Mouse (Mus musculus): ENCODE data around the gene Rnase2b. TPM values are rescaled to one million over a fixed set of nuclear protein-coding genes. Genes with fewer than 3 reads are reported as not detected.
"Not testable (repeated sequence)": the region's sequence is repeated elsewhere in the genome, so short reads cannot be mapped to it uniquely, and the experiment has no call there.

The Rnase2b gene
- polyA plus RNA-seq (2015; fragmentation: Nextera tagmentation; extraction: Ambion mirVana): not detected in 2 replicates

- 91% methylated on average over 3 of the region's 3 CpGs for WGBS
- ATAC-seq (ENCODE audit: low read depth): not testable (repeated sequence)
These were observed at the start of gene Rnase2b for GRCm38 (mm10) chr14:51161976-51162375. TSS of gene Rnase2b (plus strand) at chr14:51162260.

GRCm38 (mm10) chr14:51113476-51113875, 48.6 kb upstream of the Rnase2b start:
- Histone ChIP-seq H3K9me3 (ENCODE audit: control insufficient read depth, low read length) (no peaks in the 10 kb centered on the region), H3K4me1 (replicated peaks; ENCODE audit: control insufficient read depth, insufficient read depth, low read length) (0 out of 2 replicates have a peak, but pooled peaks cover 2% of the 10 kb centered on the region), H3K4me2 (ENCODE audit: low read depth, low read length) (no peak overlapping the region), H3K4me3 (ENCODE audit: low read length) (no peak overlapping the region), H3K27me3 (ENCODE audit: control insufficient read depth, insufficient read depth, low read depth, low read length) (no peaks in the 10 kb centered on the region), H3K36me3 (ENCODE audit: control insufficient read depth, insufficient read depth, low read length) (no peaks in the 10 kb centered on the region), H3K27ac (ENCODE audit: low read length) (no peak overlapping the region), H3K9ac (ENCODE audit: low read length) (no peak overlapping the region)
- 43% methylated on average over 9 of the region's 9 CpGs for WGBS
- no peak for ATAC-seq (ENCODE audit: low read depth)

More at GRCm38 (mm10) chr14:51161976-51162375, at the start of gene Rnase2b:
- H3K9me3 ChIP-seq (ENCODE audit: control insufficient read depth, low read length); H3K9ac ChIP-seq (ENCODE audit: low read length); H3K4me1 ChIP-seq (replicated peaks; ENCODE audit: control insufficient read depth, insufficient read depth, low read length); H3K27ac ChIP-seq (ENCODE audit: low read length); H3K27me3 ChIP-seq (ENCODE audit: control insufficient read depth, insufficient read depth, low read depth, low read length); H3K36me3 ChIP-seq (ENCODE audit: control insufficient read depth, insufficient read depth, low read length); H3K4me2 ChIP-seq (ENCODE audit: low read depth, low read length); H3K4me3 ChIP-seq (ENCODE audit: low read length): not testable (repeated sequence)

DNA sequence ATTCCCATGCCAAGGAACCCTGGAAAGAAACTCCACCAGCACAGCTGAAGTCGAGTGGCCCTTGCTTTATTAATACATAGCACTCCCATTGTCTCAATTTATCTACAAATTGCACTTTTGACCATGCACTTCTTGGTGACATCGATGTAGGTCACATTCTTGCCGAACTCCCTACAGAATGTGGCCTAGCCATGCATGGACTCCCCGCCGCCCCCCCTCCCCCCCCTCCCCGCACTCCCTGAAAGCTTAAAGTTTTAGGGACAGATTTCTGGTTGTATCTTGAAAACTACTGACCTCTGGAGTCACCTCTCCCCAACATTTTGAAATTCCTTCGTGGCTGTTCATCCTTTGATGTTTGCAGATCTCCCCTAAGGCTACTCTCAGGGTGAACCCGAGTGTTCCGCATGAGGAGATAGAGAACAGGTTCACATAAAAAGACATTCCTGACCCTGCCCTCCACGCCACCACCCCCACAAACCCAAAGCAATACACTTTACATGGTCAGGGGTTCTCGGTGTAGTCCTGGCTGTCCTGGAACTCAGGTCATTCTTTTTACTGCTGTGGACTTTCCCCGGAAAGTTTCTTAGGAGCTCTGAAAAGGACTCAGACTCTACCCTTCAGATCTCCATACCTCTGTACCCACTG, 48.0 kb upstream of the Rnase2b start, which contains the start of gene Eddm3b:
Eddm3b (plus strand) TSS at position 511 of the 645 bp plus-strand sequence.
- Histone ChIP-seq H3K4me1 (replicated peaks; ENCODE audit: control insufficient read depth, insufficient read depth, low read length) (0 out of 2 replicates have a peak, but pooled peaks cover 2% of the 10 kb centered on the region), H3K4me3 (ENCODE audit: low read length) (no peak within 1 kb of the TSS), H3K9me3 (ENCODE audit: control insufficient read depth, low read length) (no peaks in the 10 kb centered on the region), H3K27ac (ENCODE audit: low read length) (no peak within 1 kb of the TSS), H3K36me3 (ENCODE audit: control insufficient read depth, insufficient read depth, low read length) (no peaks in the 10 kb centered on the region), H3K9ac (ENCODE audit: low read length) (no peak within 1 kb of the TSS), H3K4me2 (ENCODE audit: low read depth, low read length) (no peak within 1 kb of the TSS), H3K27me3 (ENCODE audit: control insufficient read depth, insufficient read depth, low read depth, low read length) (no peaks in the 10 kb centered on the region)
- no peak for ATAC-seq (ENCODE audit: low read depth)
- WGBS: 40% methylated on average over 12 of the region's 12 CpGs

DNA sequence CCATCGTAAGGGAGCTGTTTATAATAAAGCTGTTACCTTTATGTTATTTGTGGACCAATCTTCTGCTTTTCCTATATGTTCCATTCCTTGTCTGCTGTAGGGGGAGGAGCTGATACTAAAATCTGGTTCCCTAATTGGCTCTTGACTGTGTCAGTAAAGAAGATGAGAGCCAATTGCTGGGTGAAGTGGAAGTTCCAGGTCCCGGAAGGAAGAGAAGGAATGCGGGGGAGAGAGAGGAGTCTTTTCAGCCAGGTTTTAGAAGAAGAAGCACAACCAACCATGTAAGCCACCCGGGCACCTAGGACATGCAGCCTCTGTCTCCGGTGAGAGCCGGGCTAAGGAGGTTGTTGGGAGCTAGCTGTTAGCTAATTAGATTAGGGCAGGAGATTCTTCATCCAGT, 36.4 kb upstream of the Rnase2b start:
- 80% methylated on average over 6 of the region's 6 CpGs for WGBS
- ATAC-seq (ENCODE audit: low read depth): no peak
- no peaks in the 10 kb centered on the region for H3K36me3 ChIP-seq (ENCODE audit: control insufficient read depth, insufficient read depth, low read length)

DNA sequence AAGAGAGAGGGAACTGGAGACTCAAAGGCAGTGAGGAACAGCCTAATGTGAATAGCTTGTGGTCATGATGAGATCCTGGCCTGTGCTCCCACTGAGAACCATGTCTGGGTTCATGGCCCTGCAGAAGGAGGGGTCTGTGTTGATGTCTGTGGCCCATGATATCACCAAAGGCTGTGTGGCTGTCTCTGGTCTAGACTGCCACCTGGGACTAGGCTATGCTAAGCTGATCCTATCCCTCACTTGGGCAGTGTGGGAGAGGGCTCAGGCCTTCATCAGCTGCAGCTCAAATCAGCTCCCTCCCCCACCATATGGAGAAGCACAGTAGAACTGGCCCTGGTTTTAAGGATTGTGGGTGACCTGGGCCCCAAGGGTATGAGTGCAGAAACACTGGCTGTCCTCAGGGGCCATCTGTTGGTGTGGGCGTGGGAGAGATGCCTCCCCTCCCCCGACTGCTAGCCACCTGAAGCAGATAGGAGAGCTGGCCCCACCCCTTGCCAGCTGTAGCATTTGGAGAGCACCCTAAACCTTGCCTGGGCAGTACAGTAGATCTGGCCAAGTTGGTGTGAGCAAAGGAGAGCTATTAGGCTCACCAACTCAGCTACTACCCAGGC, 34.3 kb upstream of the Rnase2b start:
- Histone ChIP-seq H3K9me3 (ENCODE audit: control insufficient read depth, low read length) (no peaks in the 10 kb centered on the region), H3K4me3 (ENCODE audit: low read length) (no peak overlapping the region), H3K36me3 (ENCODE audit: control insufficient read depth, insufficient read depth, low read length) (no peaks in the 10 kb centered on the region), H3K9ac (ENCODE audit: low read length) (no peak overlapping the region), H3K4me2 (ENCODE audit: low read depth, low read length) (no peak overlapping the region), H3K27ac (ENCODE audit: low read length) (no peak overlapping the region), H3K27me3 (ENCODE audit: control insufficient read depth, insufficient read depth, low read depth, low read length) (no peaks in the 10 kb centered on the region), H3K4me1 (replicated peaks; ENCODE audit: control insufficient read depth, insufficient read depth, low read length) (no peaks in the 10 kb centered on the region)
- ATAC-seq (ENCODE audit: low read depth): no peak; the same call in 1 of the 2 replicates
- 41% methylated on average over 2 of the region's 2 CpGs for WGBS

More for the DNA sequence above, 36.4 kb upstream of the Rnase2b start:
- no peak overlapping the region for H3K4me2 ChIP-seq (ENCODE audit: low read depth, low read length)
- H3K4me3 ChIP-seq (ENCODE audit: low read length): no peak overlapping the region
- H3K27me3 ChIP-seq (ENCODE audit: control insufficient read depth, insufficient read depth, low read depth, low read length): no peaks in the 10 kb centered on the region
- H3K27ac ChIP-seq (ENCODE audit: low read length): no peak overlapping the region
- H3K9ac ChIP-seq (ENCODE audit: low read length): no peak overlapping the region
- H3K9me3 ChIP-seq (ENCODE audit: control insufficient read depth, low read length): no peaks in the 10 kb centered on the region
- no peaks in the 10 kb centered on the region for H3K4me1 ChIP-seq (replicated peaks; ENCODE audit: control insufficient read depth, insufficient read depth, low read length)

- WGBS: 66% methylated on average over 9 of the region's 9 CpGs
- Histone ChIP-seq H3K9ac (ENCODE audit: low read length) (no peak overlapping the region), H3K27ac (ENCODE audit: low read length) (no peak overlapping the region), H3K4me1 (replicated peaks; ENCODE audit: control insufficient read depth, insufficient read depth, low read length) (no peaks in the 10 kb centered on the region), H3K27me3 (ENCODE audit: control insufficient read depth, insufficient read depth, low read depth, low read length) (no peaks in the 10 kb centered on the region), H3K36me3 (ENCODE audit: control insufficient read depth, insufficient read depth, low read length) (no peaks in the 10 kb centered on the region), H3K4me2 (ENCODE audit: low read depth, low read length) (no peak overlapping the region), H3K4me3 (ENCODE audit: low read length) (no peak overlapping the region), H3K9me3 (ENCODE audit: control insufficient read depth, low read length) (no peaks in the 10 kb centered on the region)
- no peak for ATAC-seq (ENCODE audit: low read depth)
These were observed 33.1 kb upstream of the Rnase2b start for GRCm38 (mm10) chr14:51128775-51129623.

DNA sequence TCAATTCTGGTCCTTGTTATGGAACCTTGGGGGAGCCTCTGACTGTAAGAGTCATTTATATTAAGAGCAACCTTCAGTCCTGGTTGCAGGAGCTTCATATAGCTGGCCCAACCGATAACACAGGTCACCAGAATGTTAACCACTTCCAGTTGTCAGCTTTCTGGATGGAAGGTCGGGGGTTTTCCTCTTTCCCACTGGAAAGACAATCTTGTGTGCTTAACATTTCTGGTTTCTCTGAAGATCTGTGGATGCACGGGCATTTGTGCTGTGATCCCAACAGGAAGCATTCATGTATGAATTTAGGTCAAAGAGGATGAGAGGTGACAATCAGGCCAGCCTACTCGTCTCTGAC, 32.5 kb upstream of the Rnase2b start:
- Histone ChIP-seq H3K27ac (ENCODE audit: low read length) (no peak overlapping the region), H3K27me3 (ENCODE audit: control insufficient read depth, insufficient read depth, low read depth, low read length) (no peaks in the 10 kb centered on the region), H3K4me2 (ENCODE audit: low read depth, low read length) (no peak overlapping the region), H3K9ac (ENCODE audit: low read length) (no peak overlapping the region), H3K4me1 (replicated peaks; ENCODE audit: control insufficient read depth, insufficient read depth, low read length) (no peaks in the 10 kb centered on the region), H3K36me3 (ENCODE audit: control insufficient read depth, insufficient read depth, low read length) (no peaks in the 10 kb centered on the region), H3K9me3 (ENCODE audit: control insufficient read depth, low read length) (no peaks in the 10 kb centered on the region), H3K4me3 (ENCODE audit: low read length) (no peak overlapping the region)
- no peak for ATAC-seq (ENCODE audit: low read depth)
- 67% methylated on average over 4 of the region's 4 CpGs for WGBS

GRCm38 (mm10) chr14:51130315-51130940, 31.6 kb upstream of the Rnase2b start:
- no peak for ATAC-seq (ENCODE audit: low read depth)
- Histone ChIP-seq H3K27me3 (ENCODE audit: control insufficient read depth, insufficient read depth, low read depth, low read length) (no peaks in the 10 kb centered on the region), H3K9ac (ENCODE audit: low read length) (no peak overlapping the region), H3K9me3 (ENCODE audit: control insufficient read depth, low read length) (no peaks in the 10 kb centered on the region), H3K27ac (ENCODE audit: low read length) (no peak overlapping the region), H3K4me1 (replicated peaks; ENCODE audit: control insufficient read depth, insufficient read depth, low read length) (no peaks in the 10 kb centered on the region), H3K4me2 (ENCODE audit: low read depth, low read length) (no peak overlapping the region), H3K36me3 (ENCODE audit: control insufficient read depth, insufficient read depth, low read length) (no peaks in the 10 kb centered on the region), H3K4me3 (ENCODE audit: low read length) (no peak overlapping the region)
- 67% methylated on average over 9 of the region's 9 CpGs for WGBS

Measured in lung, embryonic 16.5 days (tissue).